Mouse (Mus musculus): Measurements from ENCODE around the gene Cd302. TPM values are rescaled to one million over a fixed set of nuclear protein-coding genes. Genes with fewer than 3 reads are reported as not detected.

Gene Cd302
- polyA plus RNA-seq, 1 experiment from 2014 or later: 8.6 TPM

DNA sequence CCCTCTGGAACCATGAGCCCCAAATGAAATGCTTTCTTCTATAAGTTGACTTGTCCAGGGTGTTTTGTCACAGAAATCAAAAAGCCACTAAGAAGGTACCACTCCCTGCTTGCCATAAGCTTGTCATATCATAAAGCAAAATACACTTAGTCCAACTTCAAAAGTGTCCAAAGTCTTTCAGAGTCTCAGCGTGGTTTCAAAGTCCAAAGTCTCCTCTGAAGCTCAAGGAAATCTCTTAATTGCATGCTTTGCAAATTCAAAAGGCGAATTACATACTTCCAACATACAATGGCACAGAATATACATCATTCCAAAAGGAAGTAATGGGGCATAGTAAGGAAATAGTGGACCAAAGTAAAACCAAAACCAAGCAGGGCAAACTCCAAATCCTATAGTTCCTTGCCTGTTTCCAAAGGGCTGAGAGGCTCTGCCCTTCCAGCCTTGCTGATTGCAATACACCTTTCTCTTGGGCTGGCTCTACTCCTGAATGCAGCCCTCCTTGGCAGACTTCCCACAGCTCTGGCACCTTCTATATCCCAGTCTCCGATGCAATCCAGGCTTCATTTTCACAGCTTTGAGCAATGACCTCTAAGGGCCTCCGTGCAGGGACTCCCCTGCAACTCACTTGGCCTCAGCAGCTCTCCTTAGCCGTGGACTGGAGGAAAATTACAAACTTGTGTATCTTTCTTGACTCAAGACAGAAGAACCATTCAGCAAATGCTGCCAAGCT is 23.5 kb downstream of the Cd302 start:
- Histone ChIP-seq H3K9ac (replicated peaks; ENCODE audit: low read depth, low read length) (no peak overlapping the region), H3K9me3 (ENCODE audit: control insufficient read depth, low read length) (no peaks in the 10 kb centered on the region), H3K36me3 (ENCODE audit: control insufficient read depth, insufficient read depth) (no peaks in the 10 kb centered on the region), H3K27me3 (replicated peaks; ENCODE audit: control insufficient read depth, insufficient read depth, low read length) (no peaks in the 10 kb centered on the region), H3K27ac (ENCODE audit: low read length) (no peak overlapping the region), H3K4me2 (ENCODE audit: low read length) (no peak overlapping the region), H3K4me1 (replicated peaks; ENCODE audit: control insufficient read depth, insufficient read depth, low read length) (no peaks in the 10 kb centered on the region), H3K4me3 (replicated peaks; ENCODE audit: low read length) (no peak overlapping the region)
- 76% methylated on average over 5 of the region's 5 CpGs for WGBS
- no peak for ATAC-seq

DNA sequence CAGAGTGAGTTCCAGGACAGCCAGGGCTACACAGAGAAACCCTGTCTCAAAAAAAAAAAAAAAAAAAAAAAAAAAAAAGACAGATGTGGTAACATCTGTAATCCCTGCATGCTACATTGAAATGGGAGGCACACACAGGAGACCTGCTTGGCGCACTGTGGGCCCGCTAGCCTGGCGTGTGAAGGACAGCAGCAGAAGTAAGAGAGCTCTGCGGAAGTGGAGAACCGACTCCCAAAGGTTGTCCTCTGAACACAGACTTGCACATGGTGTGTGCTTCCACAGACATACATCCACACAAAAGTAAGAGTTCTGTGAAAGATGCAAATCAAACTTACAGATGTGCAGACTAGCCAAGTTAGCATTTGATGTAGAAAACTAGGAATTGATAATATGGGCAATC is 25.1 kb downstream of the Cd302 start:
- Histone ChIP-seq H3K4me1 (replicated peaks; ENCODE audit: control insufficient read depth, insufficient read depth, low read length) (no peaks in the 10 kb centered on the region), H3K9ac (replicated peaks; ENCODE audit: low read depth, low read length) (no peak overlapping the region), H3K9me3 (ENCODE audit: control insufficient read depth, low read length) (no peaks in the 10 kb centered on the region), H3K4me2 (ENCODE audit: low read length) (no peak overlapping the region), H3K27ac (ENCODE audit: low read length) (no peak overlapping the region), H3K36me3 (ENCODE audit: control insufficient read depth, insufficient read depth) (no peaks in the 10 kb centered on the region), H3K4me3 (replicated peaks; ENCODE audit: low read length) (no peak overlapping the region), H3K27me3 (replicated peaks; ENCODE audit: control insufficient read depth, insufficient read depth, low read length) (no peaks in the 10 kb centered on the region)
- 95% methylated on average over 5 of the region's 5 CpGs for WGBS
- no peak for ATAC-seq

DNA sequence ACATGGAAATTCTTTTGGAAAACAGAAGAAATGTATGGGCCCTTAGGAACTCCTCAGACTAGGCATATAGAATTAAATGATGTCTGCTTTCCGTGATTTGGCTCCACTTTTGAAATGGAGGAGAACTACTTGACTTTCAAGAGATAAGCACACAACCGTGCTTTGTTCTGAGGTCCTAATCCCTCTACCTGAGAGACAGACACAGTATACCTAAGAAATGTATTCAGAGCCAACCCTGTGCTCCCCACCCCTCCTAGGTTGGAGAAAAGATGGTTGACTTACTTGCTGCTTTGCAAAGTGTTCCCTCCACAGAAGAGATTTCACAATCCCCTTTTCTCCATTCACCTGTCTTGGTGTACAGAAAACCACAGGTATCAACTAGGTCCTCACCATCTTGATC is 27.5 kb downstream of the Cd302 start:
- Histone ChIP-seq H3K9me3 (ENCODE audit: control insufficient read depth, low read length) (no peaks in the 10 kb centered on the region), H3K27me3 (replicated peaks; ENCODE audit: control insufficient read depth, insufficient read depth, low read length) (no peaks in the 10 kb centered on the region), H3K9ac (replicated peaks; ENCODE audit: low read depth, low read length) (no peak overlapping the region), H3K4me2 (ENCODE audit: low read length) (no peak overlapping the region), H3K27ac (ENCODE audit: low read length) (no peak overlapping the region), H3K36me3 (ENCODE audit: control insufficient read depth, insufficient read depth) (no peaks in the 10 kb centered on the region), H3K4me3 (replicated peaks; ENCODE audit: low read length) (no peak overlapping the region), H3K4me1 (replicated peaks; ENCODE audit: control insufficient read depth, insufficient read depth, low read length) (no peaks in the 10 kb centered on the region)
- ATAC-seq: no peak
- WGBS: 75% methylated on average over 2 of the region's 2 CpGs

DNA sequence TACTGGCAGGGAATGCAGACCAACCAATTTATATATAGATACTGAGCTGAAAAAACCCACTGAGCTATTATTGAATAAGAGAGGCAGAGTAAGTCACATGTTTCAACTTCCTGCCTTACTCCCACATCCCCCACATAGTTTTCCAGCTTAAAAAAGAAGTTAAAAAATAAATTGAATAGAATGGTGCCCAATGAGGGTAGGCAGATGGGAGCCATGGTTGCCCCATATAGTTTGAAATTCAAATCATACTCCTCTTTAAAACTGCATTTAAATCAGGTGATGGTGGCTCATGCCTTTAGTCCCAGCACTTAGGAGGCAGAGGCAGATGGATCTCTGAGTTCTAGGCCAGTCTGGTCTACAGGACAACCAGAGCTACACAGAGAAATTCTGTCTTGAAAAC is 30.8 kb downstream of the Cd302 start:
- no peak overlapping the region for H3K27ac ChIP-seq (ENCODE audit: low read length)
- H3K4me3 ChIP-seq (replicated peaks; ENCODE audit: low read length): no peak overlapping the region
- no peak for ATAC-seq
- H3K9ac ChIP-seq (replicated peaks; ENCODE audit: low read depth, low read length): no peak overlapping the region
- 0 out of 2 replicates have a peak, but pooled peaks cover 5% of the 10 kb centered on the region for H3K36me3 ChIP-seq (ENCODE audit: control insufficient read depth, insufficient read depth)
- H3K4me1 ChIP-seq (replicated peaks; ENCODE audit: control insufficient read depth, insufficient read depth, low read length): no peaks in the 10 kb centered on the region
- no peaks in the 10 kb centered on the region for H3K9me3 ChIP-seq (ENCODE audit: control insufficient read depth, low read length)
- H3K4me2 ChIP-seq (ENCODE audit: low read length): no peak overlapping the region
- H3K27me3 ChIP-seq (replicated peaks; ENCODE audit: control insufficient read depth, insufficient read depth, low read length): no peaks in the 10 kb centered on the region

DNA sequence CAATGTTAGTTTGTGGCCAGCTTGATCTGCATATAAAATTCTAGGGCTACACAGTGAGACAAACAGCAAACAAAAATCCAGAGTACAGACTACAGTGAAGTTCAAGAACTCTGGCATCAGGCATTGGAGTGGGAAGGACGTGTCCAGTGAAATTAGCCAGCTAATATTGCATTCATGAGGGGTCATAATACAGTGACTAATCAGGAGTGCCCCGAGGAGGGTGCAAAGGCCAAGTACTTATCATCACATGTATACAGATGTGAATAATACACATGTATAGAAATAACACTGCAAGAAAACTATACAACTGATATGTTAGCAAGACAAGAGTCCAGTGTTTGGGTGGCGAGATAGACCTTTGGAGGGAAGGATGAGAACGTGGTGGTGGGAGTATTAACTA is 31.5 kb downstream of the Cd302 start:
- Histone ChIP-seq H3K4me1 (replicated peaks; ENCODE audit: control insufficient read depth, insufficient read depth, low read length) (no peaks in the 10 kb centered on the region), H3K27ac (ENCODE audit: low read length) (no peak overlapping the region), H3K4me2 (ENCODE audit: low read length) (no peak overlapping the region), H3K4me3 (replicated peaks; ENCODE audit: low read length) (no peak overlapping the region), H3K36me3 (ENCODE audit: control insufficient read depth, insufficient read depth) (0 out of 2 replicates have a peak, but pooled peaks cover 5% of the 10 kb centered on the region), H3K9me3 (ENCODE audit: control insufficient read depth, low read length) (no peaks in the 10 kb centered on the region), H3K27me3 (replicated peaks; ENCODE audit: control insufficient read depth, insufficient read depth, low read length) (no peaks in the 10 kb centered on the region), H3K9ac (replicated peaks; ENCODE audit: low read depth, low read length) (no peak overlapping the region)
- no peak for ATAC-seq
- WGBS: 82% methylated on average over 4 of the region's 4 CpGs

DNA sequence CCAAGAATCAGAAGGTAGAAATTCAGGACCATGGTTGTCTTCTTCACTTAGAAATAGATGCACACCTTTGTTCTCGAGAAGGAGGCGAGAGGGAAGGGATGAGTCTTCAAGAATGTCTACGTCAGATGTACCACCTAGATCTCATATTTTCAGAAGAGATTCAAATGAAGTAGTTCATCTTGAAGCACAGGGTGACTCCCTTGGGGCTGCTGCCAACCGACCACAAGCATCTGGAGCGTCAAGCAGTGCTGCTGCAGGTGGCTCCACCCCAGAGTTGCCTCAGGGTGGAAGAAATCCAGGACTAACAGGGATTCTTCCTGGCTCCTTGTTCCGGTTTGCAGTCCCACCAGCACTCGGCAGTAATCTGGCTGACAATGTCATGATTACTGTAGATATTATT is 49.8 kb downstream of the Cd302 start:
- H3K4me1 ChIP-seq (replicated peaks; ENCODE audit: control insufficient read depth, insufficient read depth, low read length): no peaks in the 10 kb centered on the region
- no peak overlapping the region for H3K4me2 ChIP-seq (ENCODE audit: low read length)
- H3K9ac ChIP-seq (replicated peaks; ENCODE audit: low read depth, low read length): no peak overlapping the region
- H3K27me3 ChIP-seq (replicated peaks; ENCODE audit: control insufficient read depth, insufficient read depth, low read length): no peaks in the 10 kb centered on the region
- WGBS: 89% methylated on average over 7 of the region's 7 CpGs
- no peaks in the 10 kb centered on the region for H3K9me3 ChIP-seq (ENCODE audit: control insufficient read depth, low read length)
- peaks cover 38% of the 10 kb centered on the region for H3K36me3 ChIP-seq (ENCODE audit: control insufficient read depth, insufficient read depth)
- no peak overlapping the region for H3K27ac ChIP-seq (ENCODE audit: low read length)
- ATAC-seq: no peak
- no peak overlapping the region for H3K4me3 ChIP-seq (replicated peaks; ENCODE audit: low read length)

DNA sequence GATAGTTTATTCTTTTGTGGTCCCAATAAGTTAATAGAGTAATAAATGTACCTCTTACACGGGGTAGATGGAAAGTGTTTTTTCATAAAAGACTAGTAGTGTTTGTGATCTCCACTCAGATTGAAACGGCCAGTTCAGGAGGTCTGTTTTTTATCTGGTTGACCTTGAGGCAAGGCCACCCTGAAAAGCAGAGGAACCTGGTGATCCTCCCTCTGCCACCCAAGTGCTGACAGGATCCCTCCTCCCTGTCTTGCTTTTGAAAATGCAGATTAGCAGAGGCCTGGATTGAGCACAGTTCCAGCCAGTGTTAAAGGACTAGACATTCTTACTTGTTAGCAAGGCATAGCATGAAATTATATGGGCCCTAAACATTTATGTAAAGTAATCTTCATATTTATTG is 51.1 kb downstream of the Cd302 start:
- peaks cover 34% of the 10 kb centered on the region for H3K36me3 ChIP-seq (ENCODE audit: control insufficient read depth, insufficient read depth)
- no peaks in the 10 kb centered on the region for H3K4me1 ChIP-seq (replicated peaks; ENCODE audit: control insufficient read depth, insufficient read depth, low read length)
- no peak overlapping the region for H3K4me3 ChIP-seq (replicated peaks; ENCODE audit: low read length)
- H3K9me3 ChIP-seq (ENCODE audit: control insufficient read depth, low read length): no peaks in the 10 kb centered on the region
- no peak overlapping the region for H3K9ac ChIP-seq (replicated peaks; ENCODE audit: low read depth, low read length)
- 84% methylated on average over 2 of the region's 2 CpGs for WGBS
- ATAC-seq: no peak
- H3K27ac ChIP-seq (ENCODE audit: low read length): no peak overlapping the region
- H3K27me3 ChIP-seq (replicated peaks; ENCODE audit: control insufficient read depth, insufficient read depth, low read length): no peaks in the 10 kb centered on the region
- no peak overlapping the region for H3K4me2 ChIP-seq (ENCODE audit: low read length)

DNA sequence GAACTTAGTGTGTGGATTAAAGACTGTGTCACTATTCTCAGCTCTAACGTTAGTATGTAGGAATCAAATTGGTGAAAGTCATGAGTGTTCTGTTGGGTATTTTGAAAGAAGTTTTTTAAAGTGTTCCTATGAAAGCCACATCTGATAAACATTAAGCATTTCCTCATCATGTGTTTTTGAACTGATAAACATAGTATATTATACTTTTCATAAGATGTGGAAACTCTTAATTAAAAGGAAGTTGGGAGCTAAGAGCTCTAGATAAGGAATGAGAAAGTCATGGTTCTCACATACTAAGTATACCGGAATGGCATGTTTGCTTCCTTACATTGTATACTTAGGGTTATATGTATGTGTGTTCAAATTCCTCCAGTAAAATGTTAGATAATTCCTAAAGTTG is 53.9 kb downstream of the Cd302 start:
- ATAC-seq: no peak
- Histone ChIP-seq H3K27me3 (replicated peaks; ENCODE audit: control insufficient read depth, insufficient read depth, low read length) (no peaks in the 10 kb centered on the region), H3K4me1 (replicated peaks; ENCODE audit: control insufficient read depth, insufficient read depth, low read length) (no peaks in the 10 kb centered on the region), H3K4me3 (replicated peaks; ENCODE audit: low read length) (no peak overlapping the region), H3K27ac (ENCODE audit: low read length) (no peak overlapping the region), H3K36me3 (ENCODE audit: control insufficient read depth, insufficient read depth) (peaks cover 21% of the 10 kb centered on the region), H3K4me2 (ENCODE audit: low read length) (no peak overlapping the region), H3K9me3 (ENCODE audit: control insufficient read depth, low read length) (no peaks in the 10 kb centered on the region), H3K9ac (replicated peaks; ENCODE audit: low read depth, low read length) (no peak overlapping the region)
- WGBS: 93% methylated on average over 2 of the region's 2 CpGs

DNA sequence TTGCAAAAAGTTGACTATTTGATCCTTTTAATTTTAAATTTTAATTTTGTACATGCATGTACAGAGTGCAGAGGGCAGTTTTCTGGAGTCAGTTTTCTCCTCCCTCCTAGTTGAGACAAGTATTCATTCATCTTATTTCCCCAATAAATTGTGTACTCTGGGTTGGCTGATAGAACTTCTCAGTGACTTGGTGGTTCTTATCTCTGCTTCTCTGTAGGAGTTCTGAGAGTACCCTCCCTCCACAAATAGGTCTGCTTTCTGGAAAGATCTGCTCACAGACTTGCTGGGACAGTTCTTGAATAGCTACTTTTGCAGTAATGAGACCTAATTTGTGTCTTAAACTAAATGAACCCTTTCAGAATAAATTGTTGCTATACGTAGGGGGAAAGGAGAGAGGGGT is 55.8 kb downstream of the Cd302 start:
- H3K4me2 ChIP-seq (ENCODE audit: low read length): no peak overlapping the region
- no peaks in the 10 kb centered on the region for H3K4me1 ChIP-seq (replicated peaks; ENCODE audit: control insufficient read depth, insufficient read depth, low read length)
- no peaks in the 10 kb centered on the region for H3K9me3 ChIP-seq (ENCODE audit: control insufficient read depth, low read length)
- H3K4me3 ChIP-seq (replicated peaks; ENCODE audit: low read length): no peak overlapping the region
- peaks cover 11% of the 10 kb centered on the region for H3K36me3 ChIP-seq (ENCODE audit: control insufficient read depth, insufficient read depth)
- no peak for ATAC-seq
- 9% methylated on average over 1 of the region's 1 CpGs for WGBS
- H3K9ac ChIP-seq (replicated peaks; ENCODE audit: low read depth, low read length): no peak overlapping the region
- H3K27me3 ChIP-seq (replicated peaks; ENCODE audit: control insufficient read depth, insufficient read depth, low read length): no peaks in the 10 kb centered on the region
- H3K27ac ChIP-seq (ENCODE audit: low read length): no peak overlapping the region

DNA sequence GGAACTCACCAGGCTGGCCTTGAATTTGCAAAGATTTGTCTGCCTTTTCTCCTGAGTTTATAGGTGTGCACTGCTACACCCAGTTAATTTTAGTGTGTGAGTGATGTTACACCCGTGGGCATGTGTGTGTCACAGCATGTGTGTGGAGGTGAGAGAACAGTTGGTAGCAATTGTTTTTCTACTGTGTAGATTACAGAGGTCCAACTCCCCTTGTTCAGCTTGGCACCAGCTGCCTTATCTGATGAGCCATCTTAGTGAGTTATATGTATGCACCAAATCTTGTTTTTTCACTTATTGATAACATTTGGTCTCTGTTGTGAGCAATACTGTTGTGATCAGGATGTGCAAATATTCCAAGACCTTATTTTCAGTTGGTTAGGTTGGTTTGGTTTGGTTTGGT is 60.8 kb downstream of the Cd302 start:
- peaks cover 3% of the 10 kb centered on the region; the same call in 1 of the 2 replicates for H3K4me1 ChIP-seq (replicated peaks; ENCODE audit: control insufficient read depth, insufficient read depth, low read length)
- H3K9ac ChIP-seq (replicated peaks; ENCODE audit: low read depth, low read length): no peak overlapping the region
- WGBS: 84% methylated on average over 1 of the region's 1 CpGs
- no peak overlapping the region for H3K27ac ChIP-seq (ENCODE audit: low read length)
- no peaks in the 10 kb centered on the region for H3K36me3 ChIP-seq (ENCODE audit: control insufficient read depth, insufficient read depth)
- no peak overlapping the region for H3K4me2 ChIP-seq (ENCODE audit: low read length)
- H3K27me3 ChIP-seq (replicated peaks; ENCODE audit: control insufficient read depth, insufficient read depth, low read length): no peaks in the 10 kb centered on the region
- ATAC-seq: no peak
- H3K9me3 ChIP-seq (ENCODE audit: control insufficient read depth, low read length): no peaks in the 10 kb centered on the region
- H3K4me3 ChIP-seq (replicated peaks; ENCODE audit: low read length): no peak overlapping the region

Data from forebrain, embryonic 16.5 days (tissue).